Mouse (Mus musculus): ENCODE results near the gene Secisbp2l. TPM values are rescaled to one million over a fixed set of nuclear protein-coding genes. Genes with fewer than 3 reads are reported as not detected.

Gene Secisbp2l
- polyA plus RNA-seq, 3 experiments from 2014 or later = 23.0 to 26.0 (median 24.1) TPM

GRCm38 (mm10) chr2:125704907-125705631 is 77.6 kb downstream of the Secisbp2l start:
- no peak for ATAC-seq

GRCm38 (mm10) chr2:125702851-125703250 is 79.8 kb downstream of the Secisbp2l start:
- ATAC-seq = no peak

GRCm38 (mm10) chr2:125701606-125702005 is 81.1 kb downstream of the Secisbp2l start:
- no peak for ATAC-seq

- no peak for ATAC-seq
These were observed 86.5 kb downstream of the Secisbp2l start for GRCm38 (mm10) chr2:125696219-125696618.

GRCm38 (mm10) chr2:125694798-125695197 is 87.9 kb downstream of the Secisbp2l start:
- ATAC-seq = no peak

- ATAC-seq = no peak
These were observed 90.7 kb downstream of the Secisbp2l start for GRCm38 (mm10) chr2:125692010-125692409.

Other genes with a start within 250 kb of the Secisbp2l start
- 1 to 10 TPM; 5.0 to 5.8 (median 5.8) TPM for gene Cep152, start 157.8 kb downstream of the Secisbp2l start, polyA plus RNA-seq (2017; shearing (Covaris generic))
- 1 to 10 TPM; 6.8 to 7.4 (median 6.8) TPM for gene Eid1, start 109.8 kb downstream of the Secisbp2l start, polyA plus RNA-seq (2017; shearing (Covaris generic))
- gene Shc4, start 58.7 kb downstream of the Secisbp2l start, polyA plus RNA-seq (2017; shearing (Covaris generic)) = under 1 TPM in 1 of 3 experiments, not detected in 2; 0.19 TPM
- 10 to 100 TPM; 71.7 to 87.5 (median 71.8) TPM for gene Galk2, start 76.2 kb upstream of the Secisbp2l start, polyA plus RNA-seq (2017; shearing (Covaris generic))
- gene Cops2, start 76.3 kb upstream of the Secisbp2l start, polyA plus RNA-seq (2017; shearing (Covaris generic)) = 100 to 1,000 TPM in 1 of 3 experiments, 10 to 100 TPM in 2; 80.3 to 114 (median 87.5) TPM